Mouse (Mus musculus) thymus, postnatal 36 days (tissue): ENCODE measurements around the gene Fam117a.

Experiments used
- DNase-seq, 2 experiments: peaks; one replicate each; pipeline ENCODE4 v3.0.0; 2022; ENCODE audit warnings: mixed read lengths in 2 of 2

The Fam117a gene

DNA sequence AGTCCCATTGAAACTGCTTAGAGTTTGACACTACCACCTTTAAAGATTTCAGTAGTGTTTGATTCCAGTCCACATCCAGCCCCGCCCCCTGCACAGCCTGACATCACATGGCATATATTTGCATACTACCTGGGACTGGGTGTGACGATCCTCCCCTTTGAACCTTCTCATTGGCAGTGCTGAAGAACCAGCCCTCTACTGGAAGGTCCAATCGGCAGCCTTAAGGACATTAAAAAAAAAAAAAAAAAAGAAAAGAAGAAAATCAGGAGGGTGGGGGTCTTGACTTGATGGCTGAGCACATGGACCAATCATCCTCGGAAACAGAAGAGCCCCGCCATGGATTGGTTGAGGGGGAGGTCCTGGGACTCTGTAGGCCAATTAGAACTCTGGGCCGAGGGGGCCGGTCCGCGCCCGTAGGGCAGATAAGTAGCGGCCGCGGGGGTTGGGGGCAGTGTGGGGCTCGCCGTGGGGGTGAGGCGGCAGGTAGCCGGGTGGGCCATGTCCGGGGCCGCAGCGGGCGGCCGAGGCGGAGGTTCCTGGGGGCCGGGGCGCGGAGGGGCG lies at the start of gene Fam117a:
Gene Fam117a (plus strand): TSS at position 451 of the 561 bp plus-strand sequence.
- peak; percentile 92 to 94 for DNase-seq

DNA sequence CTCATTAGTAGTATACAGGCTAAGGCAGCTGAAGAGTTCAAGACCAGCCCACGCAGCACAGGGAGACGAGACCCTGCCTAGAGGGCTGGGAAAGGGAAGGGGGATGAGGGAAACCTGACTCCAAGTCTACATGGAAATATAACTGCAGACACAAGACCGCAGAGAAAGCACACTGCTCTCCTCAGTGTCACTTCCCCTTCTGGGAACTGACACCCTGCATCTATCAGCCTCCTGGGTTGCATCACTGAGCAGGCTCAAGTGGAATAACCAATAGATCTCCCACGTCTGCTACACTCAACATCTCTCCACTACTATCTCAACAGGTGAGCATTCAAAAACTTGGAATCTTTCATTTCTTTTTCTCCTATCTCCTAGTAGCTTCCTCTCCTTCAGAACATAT lies 44.8 kb upstream of the Fam117a start:
- DNase-seq: no peak

DNA sequence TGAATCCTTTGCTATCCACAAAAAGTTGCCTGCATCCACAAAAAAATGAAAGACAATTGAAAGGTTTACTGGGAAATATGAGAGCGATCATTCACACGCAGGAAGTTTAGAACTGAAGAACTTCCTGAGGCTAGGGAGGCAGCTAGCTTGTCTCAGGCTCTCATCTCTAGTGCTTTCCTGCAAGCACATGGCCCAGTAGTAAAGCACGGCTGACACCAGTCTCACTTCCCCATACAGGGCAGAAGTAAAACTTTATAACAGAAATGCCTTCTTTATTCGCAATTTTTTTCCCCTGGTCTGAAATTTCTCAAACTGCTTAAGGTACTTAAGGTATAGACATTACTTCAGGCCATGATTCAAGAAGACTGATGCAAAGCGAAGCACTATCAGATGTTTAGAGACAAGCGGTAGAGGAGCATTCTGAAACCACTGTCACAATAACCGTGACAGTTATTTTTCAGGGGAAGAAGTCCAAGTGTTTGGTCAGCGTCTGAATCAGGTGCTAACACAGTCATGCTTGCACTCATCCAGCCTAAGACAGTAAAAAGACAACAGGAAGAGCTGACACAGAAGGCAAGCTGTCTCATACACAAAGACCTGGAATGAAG lies 43.7 kb upstream of the Fam117a start:
- no peak for DNase-seq

DNA sequence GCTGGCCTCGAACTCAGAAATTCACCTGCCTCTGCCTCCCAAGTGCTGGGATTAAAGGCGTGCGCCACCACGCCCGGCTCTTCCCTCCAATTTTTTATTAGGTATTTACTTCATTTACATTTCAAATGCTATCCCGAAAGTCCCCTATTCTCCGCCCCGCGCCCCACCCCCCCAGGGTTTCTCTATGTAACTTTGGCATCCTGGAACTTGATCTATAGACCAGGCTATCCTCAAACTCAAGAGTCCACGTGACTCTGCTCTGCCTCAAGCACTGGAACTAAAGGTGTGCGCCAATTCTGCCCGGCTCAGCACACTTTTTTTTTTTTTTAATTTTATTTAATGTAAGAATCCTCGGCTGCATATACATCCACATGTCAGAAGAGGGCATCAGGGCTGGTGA lies 41.1 kb upstream of the Fam117a start:
- no peak for DNase-seq

DNA sequence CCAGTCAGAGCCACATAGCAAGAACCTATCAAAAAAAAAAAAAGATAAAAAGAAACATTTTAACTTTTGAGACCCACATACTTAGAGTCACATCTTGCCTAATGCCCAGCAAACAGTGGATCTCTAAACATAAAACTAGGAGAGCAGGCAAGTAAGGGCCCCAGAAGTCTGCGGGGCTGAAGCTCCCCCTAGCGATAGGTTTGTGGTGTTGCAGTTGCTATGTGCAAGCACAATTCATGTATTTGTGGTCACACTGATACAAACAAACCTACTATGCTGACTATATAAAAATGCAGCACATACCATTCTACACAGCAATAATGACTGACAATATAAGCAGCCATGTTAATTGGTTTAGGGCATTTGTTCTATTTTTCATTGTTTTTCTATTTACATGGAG lies 38.7 kb upstream of the Fam117a start:
- no peak for DNase-seq

DNA sequence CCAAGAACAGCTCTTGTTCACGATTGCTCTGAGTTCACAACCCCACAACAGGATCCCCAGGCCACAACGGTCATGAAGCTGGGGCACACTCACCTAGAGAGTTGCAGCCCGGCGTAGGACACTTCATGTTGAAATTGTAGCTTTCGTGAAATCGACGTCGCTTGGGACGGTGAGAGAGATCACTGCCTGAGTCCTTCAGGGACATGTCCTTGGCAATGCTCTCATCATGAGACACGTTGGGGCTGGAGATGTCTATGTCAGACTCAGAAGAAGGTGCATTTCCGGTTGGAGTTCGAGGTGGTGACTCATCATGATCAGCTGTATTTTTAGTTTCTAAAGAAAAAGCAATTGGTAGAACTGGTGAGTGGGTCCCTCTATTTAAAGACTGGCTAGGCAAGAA lies 36.9 kb upstream of the Fam117a start:
- DNase-seq: no peak

DNA sequence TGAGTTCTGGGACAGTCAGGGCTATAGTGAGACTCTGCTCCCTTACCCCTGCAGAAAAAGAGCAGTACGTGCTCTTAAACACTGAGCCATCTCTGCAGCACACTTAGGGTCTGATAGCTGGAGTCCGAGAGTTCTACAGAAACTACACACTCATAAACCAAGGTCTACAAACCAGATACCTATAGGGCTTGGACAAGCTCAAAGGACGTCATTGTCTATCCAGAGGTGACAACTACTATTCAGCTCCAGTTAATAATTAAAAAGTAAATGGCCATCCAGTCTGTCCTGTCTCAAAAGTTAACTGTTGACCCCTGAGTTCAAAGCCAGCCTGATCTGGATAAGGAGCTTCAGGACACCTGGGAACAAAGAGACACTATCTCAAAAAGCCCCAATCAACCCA lies 35.0 kb upstream of the Fam117a start:
- DNase-seq: no peak

DNA sequence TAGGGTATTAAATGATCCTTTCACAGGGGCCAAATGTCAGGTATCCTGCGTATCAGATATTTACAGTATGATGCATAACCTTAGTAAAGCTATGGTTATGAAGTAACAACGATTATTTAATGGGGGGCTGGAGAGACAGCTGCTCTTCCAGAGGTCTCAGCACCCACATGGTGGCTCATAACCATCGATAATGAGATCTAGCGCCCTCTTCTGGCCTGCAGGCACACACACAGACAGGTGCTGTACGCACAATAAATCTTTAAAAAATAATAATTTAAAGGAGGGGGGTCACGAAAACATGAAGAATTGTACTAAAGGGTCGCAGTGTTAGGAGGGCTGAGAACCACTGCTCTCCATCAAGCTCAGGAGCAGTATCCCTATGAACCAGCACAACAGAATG lies 31.2 kb upstream of the Fam117a start:
- DNase-seq: no peak

DNA sequence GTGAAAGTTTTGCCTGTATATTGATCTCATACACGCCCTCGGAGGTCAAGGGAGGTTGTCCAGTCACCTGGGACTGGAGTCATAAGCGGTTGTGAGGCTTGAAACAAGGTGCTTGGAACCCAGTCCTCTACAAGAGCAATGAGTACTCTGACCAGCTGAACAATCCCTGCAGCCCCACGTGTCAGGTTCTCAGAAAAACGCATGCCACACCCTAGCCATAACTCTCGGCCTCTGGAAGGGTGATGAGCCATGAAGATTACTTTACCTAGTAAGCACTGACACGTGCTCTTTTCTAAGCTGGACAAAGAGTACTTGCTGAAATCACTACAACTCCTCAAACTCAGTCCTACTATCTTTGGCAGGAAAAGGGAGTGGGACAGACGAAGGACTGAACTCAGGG lies 29.3 kb upstream of the Fam117a start:
- DNase-seq: no peak

DNA sequence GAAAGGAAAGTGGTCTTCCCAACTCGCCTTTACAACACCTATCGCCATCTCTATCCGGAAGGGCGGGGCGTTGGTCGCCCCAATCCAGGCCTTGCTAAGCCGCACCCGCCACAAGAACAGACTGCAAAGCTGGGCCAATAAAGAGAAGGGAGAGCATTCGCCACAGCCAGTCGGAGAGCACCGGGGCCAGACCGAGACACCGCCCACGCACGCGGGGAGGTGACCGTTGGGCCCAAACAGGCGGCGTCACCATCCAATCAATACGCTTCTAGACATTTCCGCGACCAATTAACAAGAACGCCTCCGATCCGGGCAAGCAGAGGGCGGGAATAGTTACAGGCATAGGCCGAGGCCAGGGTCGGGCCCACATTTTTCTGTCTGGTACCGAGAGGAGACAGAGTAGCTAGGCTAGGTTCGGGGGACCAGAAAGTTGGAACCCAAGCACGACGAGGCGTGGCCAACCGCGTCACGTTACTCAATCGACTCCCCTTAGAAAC lies 27.3 kb upstream of the Fam117a start:
- peak; percentile 94 to 97 for DNase-seq

DNA sequence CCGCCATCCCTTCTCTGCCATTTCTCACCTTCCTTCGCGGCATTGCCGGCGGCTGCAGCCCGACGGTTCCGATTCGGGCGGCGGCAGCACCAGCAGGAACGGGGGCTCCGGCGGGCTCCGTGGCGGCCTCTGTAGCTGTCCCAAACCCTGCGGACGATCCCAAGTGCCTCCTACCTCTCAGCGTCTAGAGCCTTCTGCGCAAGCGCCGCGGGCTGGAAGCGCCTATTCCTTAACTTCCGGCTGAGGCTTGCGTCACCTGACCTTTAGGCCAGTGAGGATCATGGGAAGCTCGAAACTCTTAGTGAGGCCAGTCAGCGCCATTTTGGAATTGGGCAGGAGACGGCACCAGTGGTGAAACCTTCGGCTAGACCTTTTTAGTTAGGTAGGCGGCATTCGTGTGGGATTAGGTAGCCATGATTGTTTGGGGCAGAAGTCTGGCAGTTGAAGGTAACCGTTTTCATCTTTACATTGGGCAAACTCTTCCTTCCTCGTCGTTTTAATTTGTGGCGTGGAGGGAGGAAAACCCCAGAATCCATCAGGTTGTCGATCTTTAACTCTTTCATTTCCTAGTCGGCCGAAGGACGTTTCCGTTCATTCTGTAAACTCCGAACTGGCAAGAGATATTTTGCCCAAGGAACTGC lies 26.7 kb upstream of the Fam117a start, which contains the start of gene Kat7:
Gene Kat7 (minus strand): TSS at position 240 of the 641 bp plus-strand sequence.
- DNase-seq: peak; percentile 92 to 97

DNA sequence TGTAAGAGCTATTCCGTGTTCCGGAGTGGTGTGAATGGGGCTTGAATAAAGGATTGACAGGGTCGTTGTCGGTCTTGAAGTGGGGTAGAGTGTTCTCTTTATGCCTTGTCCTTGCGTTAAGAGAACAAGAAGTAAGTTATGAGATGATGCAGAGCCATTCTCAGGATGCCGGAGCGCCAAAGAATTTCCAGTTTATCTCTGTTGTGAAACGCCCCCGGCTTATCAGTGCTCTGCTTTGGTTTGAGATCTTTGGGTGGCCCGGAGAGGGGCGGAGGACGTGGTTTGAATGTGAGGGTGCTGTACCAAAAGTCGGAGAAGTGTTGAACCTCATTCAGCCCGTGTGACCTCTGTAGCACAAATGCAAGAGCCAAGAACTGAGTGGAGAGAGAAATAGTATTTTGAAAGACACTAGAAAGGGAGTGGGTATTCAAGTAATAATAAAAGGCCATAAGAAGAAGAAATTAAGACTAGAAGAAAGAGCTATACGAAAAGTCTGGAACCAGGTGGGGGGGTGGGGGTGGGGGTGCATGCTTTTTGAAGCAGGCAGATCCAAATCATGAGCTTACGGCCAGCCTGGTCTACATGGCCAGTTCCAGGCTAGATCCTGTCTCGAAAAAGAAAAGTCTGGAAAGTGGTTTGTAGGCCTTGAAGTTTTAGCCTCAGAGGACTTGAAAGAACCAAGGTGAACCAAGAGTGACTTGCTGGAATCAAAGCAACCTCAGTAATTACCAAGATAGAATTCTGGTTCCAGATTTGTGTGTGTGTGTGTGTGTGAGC lies 26.0 kb upstream of the Fam117a start:
- DNase-seq: peak; percentile 30 to 52

DNA sequence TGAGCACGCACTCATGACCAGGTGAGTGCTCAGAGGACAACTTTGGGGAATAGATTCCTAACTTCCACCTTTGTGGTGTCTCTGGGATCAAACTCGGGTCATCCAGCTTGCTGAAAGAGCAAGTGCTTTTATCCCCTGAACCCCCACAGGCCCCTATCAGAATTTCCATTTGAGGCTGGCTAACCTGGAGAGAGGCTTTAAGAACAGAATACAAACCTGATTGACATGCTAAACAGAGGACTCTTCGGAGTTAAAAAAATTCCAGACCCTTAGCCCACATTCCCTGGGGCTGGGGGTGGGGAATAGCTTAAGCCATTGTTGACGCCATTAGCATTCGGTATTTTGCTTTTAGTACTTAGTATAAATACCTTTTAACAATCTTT lies 25.4 kb upstream of the Fam117a start:
- DNase-seq: no peak

DNA sequence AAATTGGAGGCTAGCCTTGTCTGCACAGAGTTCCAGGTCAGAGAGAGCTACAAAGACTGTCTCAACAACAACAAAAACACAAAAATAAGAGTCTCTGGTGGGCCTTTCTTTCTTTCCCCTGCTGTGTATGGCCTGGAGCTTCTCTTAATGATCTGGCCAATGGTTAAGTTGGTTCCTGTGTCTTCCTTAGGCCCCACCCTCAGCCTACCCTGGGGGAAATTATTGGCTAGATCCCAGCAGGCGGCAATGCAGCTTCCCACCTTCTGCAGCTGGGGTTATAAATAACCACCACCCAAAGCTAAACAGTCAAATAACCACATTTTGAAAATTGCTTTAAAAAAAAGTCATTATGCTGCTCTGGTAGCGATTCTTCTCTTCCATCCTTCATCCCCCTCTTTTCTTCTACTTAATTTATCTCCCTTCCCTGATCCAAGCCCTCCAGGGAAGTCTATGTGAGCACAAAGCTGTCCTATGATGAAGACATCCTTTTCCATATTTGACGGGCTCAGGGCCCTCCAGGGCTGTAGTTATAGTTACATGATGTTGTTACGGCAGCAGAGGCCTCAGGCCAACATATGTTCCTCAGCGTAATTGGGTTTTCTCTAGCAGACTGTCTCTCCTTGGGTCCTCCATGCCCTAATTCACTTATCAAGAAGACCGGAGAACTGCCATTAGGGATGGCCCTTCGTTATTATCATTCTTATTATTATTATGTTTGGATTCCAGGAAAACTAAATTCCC lies 21.4 kb upstream of the Fam117a start:
- no peak for DNase-seq

DNA sequence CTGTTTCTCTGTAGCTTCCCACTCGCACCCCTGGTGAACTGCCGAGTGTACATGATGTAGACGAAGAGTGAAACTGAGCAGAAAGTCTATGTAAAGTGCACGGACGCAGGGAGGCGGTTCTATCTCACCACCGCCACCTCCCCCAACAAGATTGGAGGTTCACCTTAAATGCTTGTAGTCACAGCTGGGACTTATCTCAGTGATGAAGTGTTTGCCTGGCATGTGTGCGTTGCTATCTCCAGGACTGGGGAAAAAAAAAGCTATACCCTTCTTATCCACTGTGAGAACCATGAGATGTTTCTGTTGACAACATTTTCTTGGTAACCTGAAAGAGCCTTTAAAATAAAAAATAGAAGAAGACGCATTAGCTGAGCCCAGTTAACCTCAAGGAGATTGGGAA lies 18.7 kb upstream of the Fam117a start:
- no peak for DNase-seq

DNA sequence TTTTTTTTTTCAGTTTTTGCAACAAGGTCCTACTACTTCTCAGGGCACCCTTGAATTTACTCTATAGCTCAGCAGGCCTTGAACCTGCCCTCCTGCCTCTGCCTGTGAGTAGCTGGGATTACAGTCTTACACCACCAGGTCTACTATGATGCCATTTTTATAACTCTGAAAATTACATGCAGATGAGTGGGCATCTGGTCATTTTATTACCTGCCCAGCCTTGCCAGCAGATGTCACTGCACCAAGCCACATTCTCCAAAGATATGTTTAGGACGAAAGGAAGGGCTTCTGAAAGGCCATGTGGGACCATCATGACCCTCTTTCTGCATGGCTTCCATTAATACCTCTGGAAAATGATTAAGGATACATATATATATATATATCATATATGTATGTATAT lies 17.3 kb upstream of the Fam117a start:
- no peak for DNase-seq

DNA sequence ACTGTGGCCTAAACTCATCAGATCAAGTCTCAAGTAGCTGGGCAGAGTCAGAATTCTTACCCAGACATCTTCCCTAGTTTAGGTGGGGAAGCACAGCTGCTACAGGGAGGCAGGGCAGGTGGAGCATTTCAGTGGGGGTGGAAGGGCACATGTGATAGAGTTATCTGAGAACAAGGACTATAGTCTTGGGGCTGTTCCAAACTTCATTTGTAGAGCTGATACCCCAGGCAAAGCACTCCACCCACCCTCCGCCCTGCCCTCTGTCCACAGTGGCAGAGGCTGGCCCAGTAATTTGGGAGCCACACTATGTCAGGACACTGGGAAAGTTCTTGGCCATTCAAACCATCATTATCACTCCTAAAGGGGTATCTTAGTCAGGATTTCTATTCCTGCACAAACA lies 16.8 kb upstream of the Fam117a start:
- no peak for DNase-seq

DNA sequence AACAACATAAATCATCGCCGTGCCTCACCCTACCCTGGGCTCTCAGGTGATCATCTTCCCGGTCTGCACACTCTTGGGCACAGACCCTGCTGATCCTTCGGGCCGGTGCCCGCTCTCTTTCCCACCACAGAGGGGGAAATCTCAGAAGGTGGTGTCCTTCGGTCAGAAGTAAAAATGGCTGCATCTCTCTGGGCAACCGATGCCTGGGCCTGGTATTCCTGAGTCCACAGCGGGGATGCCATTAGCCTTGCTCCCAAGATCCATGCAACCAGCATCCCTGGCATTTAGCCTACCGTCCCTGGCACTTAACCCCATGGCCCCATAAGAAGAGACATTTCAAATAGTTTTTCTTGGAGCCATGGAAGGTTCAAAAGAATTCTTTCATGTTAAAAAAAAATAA lies 12.6 kb upstream of the Fam117a start:
- DNase-seq: no peak

DNA sequence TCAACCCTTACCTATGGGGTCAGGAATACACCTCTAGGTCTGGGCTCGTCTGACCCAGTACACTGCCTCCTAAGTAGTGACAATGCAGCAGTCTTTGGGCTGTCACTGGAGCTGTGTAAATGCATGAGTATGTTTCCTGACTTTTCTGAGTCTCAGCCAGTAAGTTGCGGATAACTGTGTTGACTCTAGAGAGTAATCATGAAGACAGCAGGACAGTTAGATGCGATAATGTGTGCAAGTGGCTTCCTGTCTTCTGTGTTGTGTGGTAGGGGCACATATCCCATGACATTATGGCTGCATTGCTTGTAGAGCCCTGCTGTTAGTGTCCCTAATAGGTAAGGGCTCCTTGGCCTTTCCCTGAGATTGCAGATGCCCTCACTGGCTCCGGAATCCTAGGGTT lies 11.0 kb upstream of the Fam117a start:
- DNase-seq: no peak

DNA sequence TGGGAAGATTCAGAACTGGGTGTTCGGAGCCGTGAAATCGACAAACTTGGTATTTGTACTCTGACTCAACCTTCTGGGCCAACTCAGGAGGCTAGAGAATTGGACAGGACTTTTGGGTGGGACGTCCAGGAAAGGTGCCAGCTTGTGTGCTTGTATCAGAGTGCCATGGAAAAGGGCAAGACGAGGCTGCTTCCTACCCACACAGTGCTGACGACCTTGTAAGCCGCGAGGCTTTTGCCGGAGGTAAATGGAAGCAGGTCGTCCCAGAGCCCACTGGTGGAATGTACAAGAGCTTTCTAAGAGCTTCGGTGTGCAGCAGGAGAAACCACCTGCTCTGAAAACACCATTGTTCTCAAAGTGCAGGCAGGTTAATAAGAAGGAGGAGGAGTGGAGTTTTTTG lies 10.6 kb upstream of the Fam117a start:
- no peak for DNase-seq

DNA sequence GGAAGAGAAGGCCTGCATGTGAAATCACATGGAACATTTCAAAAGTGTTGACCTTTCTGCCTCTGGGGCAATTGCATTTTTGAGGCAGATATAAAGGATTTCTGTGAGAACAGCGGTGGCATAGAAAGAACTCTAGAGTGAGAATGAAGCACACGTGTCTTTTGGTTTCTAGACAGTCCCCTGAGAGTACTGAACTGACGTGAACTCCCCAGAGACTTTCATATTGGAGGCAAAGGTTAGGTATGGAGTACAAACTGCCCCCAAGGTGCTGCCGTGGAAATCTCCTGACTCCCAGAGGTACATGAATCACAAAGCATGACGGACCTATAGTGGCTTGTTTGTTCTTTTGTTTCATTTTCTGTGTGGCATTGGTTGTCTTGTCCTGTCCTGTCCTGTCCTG lies 8.2 kb upstream of the Fam117a start:
- DNase-seq: no peak

DNA sequence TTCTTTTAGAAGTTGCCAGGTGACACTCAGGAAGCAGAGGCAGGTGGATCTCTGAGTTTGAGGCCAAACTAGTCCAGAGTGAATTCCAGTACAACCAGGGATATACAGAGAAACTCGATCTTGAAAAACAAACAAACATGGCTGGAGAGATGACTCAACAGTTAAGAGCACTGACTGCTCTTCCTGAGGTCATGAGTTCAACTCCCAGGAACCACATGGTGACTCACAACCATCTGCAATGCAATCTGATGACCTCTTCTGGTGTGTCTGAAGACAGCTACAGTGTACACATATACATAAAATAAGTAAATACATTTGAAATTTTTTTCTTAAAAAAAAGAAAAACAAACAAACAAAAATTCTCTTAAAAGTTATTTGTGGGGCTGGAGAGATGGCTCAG lies 6.2 kb upstream of the Fam117a start:
- DNase-seq: no peak

DNA sequence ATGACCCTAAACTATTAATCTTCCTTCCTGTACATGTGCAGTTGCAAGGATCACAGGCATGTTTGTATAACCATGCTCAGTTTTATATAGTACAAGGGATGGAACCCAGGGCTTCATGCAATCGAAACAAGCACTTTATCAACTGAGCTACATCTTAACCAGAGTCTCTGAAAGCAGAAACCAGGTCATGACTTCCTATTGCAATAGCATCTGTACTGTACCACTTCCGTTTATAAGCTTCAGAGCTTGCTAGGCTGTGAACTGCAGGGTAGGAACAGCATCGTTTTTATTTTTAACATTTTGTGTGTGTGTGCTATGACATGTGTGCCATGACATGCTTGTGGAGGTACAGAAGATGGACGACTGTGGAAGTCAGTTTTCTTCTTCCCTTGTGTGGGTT lies 3.6 kb upstream of the Fam117a start:
- no peak for DNase-seq
